Mouse (Mus musculus): Measurements from ENCODE around the gene Mroh2a. TPM values are rescaled to one million over a fixed set of nuclear protein-coding genes. Genes with fewer than 3 reads are reported as not detected.

Gene Mroh2a
- polyA plus RNA-seq, 1 experiment from 2014 or later, result 1.0 TPM

DNA sequence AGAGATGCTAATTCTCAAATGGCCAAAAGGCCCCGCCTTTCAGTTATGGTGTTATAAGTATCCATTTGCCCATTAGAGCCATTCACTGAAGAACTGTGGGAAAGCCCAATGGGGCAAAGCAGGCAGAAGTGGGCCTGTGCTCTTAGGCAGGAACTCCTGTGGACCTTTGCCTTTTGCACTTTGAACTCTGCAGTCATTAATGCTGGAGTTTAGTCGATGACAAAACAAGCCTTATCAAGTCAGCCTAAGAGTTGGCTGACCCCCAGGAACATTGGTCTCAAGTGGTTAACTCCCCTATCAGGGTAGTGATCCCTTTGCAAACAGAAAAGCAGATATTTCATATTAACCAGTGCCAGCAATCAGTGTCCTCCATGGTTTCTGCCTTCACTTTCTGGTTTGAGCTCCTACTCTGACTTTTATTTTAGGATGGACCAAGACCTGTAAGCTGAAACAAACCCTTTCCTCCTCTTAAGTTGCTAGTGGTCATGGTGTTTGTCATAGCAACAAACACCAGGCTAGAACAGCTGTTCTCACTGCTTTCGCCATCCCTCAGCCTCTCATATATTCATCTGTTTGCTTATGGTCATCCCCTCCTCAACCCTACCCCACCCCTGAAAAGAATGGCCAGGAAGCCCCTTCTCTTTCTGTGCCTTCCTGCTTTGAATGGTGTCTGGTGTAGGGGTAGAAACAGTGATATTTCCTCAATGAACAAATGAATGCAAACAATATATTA, 61.4 kb downstream of the Mroh2a start:
- H3K9ac ChIP-seq (ENCODE audit: low read length), result no peak overlapping the region
- 0 out of 2 replicates have a peak, but pooled peaks have one; percentile 1 for ATAC-seq (ENCODE audit: low read depth)
- no peak overlapping the region for H3K4me3 ChIP-seq (ENCODE audit: low read length)
- H3K9me3 ChIP-seq (ENCODE audit: control insufficient read depth, low read length), result peaks cover 52% of the 10 kb centered on the region
- no peaks in the 10 kb centered on the region for H3K4me1 ChIP-seq (replicated peaks; ENCODE audit: control insufficient read depth, insufficient read depth, low read length)
- no peaks in the 10 kb centered on the region for H3K27me3 ChIP-seq (ENCODE audit: control insufficient read depth, insufficient read depth, low read depth, low read length)
- H3K27ac ChIP-seq (ENCODE audit: low read length), result no peak overlapping the region
- H3K4me2 ChIP-seq (ENCODE audit: low read depth, low read length), result no peak overlapping the region
- no peaks in the 10 kb centered on the region for H3K36me3 ChIP-seq (ENCODE audit: control insufficient read depth, insufficient read depth, low read length)
- WGBS, result 34% methylated on average over 3 of the region's 3 CpGs

DNA sequence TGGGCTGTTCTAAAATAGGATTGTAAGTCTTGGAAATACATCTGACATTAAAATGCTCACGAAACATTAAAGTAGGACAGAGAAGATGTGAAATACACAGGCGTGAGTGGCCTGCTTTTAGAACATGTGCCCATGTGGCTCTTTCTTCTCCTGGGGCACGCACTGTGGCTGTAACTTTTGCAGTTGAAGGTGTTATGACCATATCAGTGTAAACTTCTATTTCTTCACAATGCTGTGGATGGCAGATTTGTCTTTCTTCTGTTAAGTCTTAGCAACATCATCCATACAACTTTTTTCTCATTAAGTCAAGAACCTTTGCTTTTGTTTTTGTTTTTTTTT, 62.0 kb downstream of the Mroh2a start:
- no peaks in the 10 kb centered on the region for H3K36me3 ChIP-seq (ENCODE audit: control insufficient read depth, insufficient read depth, low read length)
- no peak overlapping the region for H3K9ac ChIP-seq (ENCODE audit: low read length)
- no peak for ATAC-seq (ENCODE audit: low read depth)
- H3K4me2 ChIP-seq (ENCODE audit: low read depth, low read length), result no peak overlapping the region
- H3K27me3 ChIP-seq (ENCODE audit: control insufficient read depth, insufficient read depth, low read depth, low read length), result no peaks in the 10 kb centered on the region
- H3K4me1 ChIP-seq (replicated peaks; ENCODE audit: control insufficient read depth, insufficient read depth, low read length), result no peaks in the 10 kb centered on the region
- H3K9me3 ChIP-seq (ENCODE audit: control insufficient read depth, low read length), result peaks cover 46% of the 10 kb centered on the region
- no peak overlapping the region for H3K4me3 ChIP-seq (ENCODE audit: low read length)
- H3K27ac ChIP-seq (ENCODE audit: low read length), result no peak overlapping the region
- 61% methylated on average over 3 of the region's 3 CpGs for WGBS

DNA sequence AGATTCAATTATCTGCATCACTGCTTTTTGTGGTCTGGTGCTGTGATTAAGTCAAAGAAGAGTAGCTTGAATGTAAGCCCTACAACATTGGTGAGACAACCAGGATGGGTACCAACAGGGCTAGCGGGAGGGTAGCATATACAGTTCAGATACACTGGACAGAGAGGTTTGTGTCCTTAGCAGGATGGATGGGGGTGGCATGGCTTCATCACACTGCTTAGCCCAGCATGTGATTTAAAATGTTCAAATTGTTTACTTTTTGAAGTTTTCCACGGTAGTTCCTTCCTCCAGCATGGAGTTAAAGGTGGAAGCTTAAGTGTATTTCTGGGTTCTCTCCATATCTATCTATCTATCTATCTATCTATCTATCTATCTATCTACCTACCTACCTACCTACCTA, 62.4 kb downstream of the Mroh2a start:
- H3K4me3 ChIP-seq (ENCODE audit: low read length), result no peak overlapping the region
- no peak overlapping the region for H3K27ac ChIP-seq (ENCODE audit: low read length)
- no peak overlapping the region for H3K9ac ChIP-seq (ENCODE audit: low read length)
- H3K4me1 ChIP-seq (replicated peaks; ENCODE audit: control insufficient read depth, insufficient read depth, low read length), result no peaks in the 10 kb centered on the region
- no peaks in the 10 kb centered on the region for H3K27me3 ChIP-seq (ENCODE audit: control insufficient read depth, insufficient read depth, low read depth, low read length)
- H3K4me2 ChIP-seq (ENCODE audit: low read depth, low read length), result no peak overlapping the region
- no peaks in the 10 kb centered on the region for H3K36me3 ChIP-seq (ENCODE audit: control insufficient read depth, insufficient read depth, low read length)
- WGBS, result 43% methylated on average over 2 of the region's 2 CpGs
- ATAC-seq (ENCODE audit: low read depth), result no peak
- peaks cover 44% of the 10 kb centered on the region for H3K9me3 ChIP-seq (ENCODE audit: control insufficient read depth, low read length)

DNA sequence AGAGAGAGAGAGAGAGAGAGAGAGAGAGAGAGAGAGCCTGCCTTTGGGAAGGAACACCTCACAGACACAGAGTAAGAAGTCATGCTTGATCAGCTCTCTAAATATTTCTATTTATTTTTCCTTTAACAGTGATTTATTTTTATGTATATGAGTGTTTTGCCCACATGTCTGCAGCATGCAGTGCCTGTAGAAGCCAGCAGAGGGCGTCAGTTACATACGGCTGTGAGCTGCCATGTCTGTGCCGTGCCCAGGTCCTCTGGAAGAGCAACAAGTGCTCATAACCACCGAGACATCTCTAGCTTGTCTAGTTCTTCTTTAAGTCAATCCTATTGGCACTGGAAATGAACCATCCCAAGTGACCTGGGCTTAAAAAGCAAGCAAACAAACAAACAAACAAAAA, 63.1 kb downstream of the Mroh2a start:
- Histone ChIP-seq H3K4me3 (ENCODE audit: low read length) (no peak overlapping the region), H3K4me2 (ENCODE audit: low read depth, low read length) (no peak overlapping the region), H3K27me3 (ENCODE audit: control insufficient read depth, insufficient read depth, low read depth, low read length) (no peaks in the 10 kb centered on the region), H3K27ac (ENCODE audit: low read length) (no peak overlapping the region), H3K9me3 (ENCODE audit: control insufficient read depth, low read length) (peaks cover 40% of the 10 kb centered on the region), H3K4me1 (replicated peaks; ENCODE audit: control insufficient read depth, insufficient read depth, low read length) (no peaks in the 10 kb centered on the region), H3K36me3 (ENCODE audit: control insufficient read depth, insufficient read depth, low read length) (no peaks in the 10 kb centered on the region), H3K9ac (ENCODE audit: low read length) (no peak overlapping the region)
- ATAC-seq (ENCODE audit: low read depth), result no peak
- 36% methylated on average over 4 of the region's 4 CpGs for WGBS

DNA sequence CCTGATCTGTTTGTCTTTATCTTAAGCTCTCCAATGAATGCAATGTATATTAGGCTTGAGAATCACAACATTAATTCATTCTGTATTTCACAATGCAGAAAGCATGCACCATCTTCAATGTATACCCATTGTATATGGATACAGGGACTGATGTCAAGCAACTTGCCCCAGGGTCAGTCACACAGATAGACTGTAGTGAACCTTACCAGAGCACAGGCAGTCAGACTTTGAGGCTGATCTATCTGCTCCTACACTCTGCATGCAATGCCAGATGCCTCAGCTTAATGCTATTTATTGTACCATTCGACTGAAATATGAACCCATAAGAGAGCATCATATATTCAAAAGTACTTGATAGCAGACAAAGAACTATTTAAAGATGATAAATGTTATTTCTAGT, 63.7 kb downstream of the Mroh2a start:
- Histone ChIP-seq H3K9me3 (ENCODE audit: control insufficient read depth, low read length) (peaks cover 38% of the 10 kb centered on the region), H3K36me3 (ENCODE audit: control insufficient read depth, insufficient read depth, low read length) (no peaks in the 10 kb centered on the region), H3K9ac (ENCODE audit: low read length) (no peak overlapping the region), H3K27ac (ENCODE audit: low read length) (no peak overlapping the region), H3K4me2 (ENCODE audit: low read depth, low read length) (no peak overlapping the region), H3K4me1 (replicated peaks; ENCODE audit: control insufficient read depth, insufficient read depth, low read length) (no peaks in the 10 kb centered on the region), H3K4me3 (ENCODE audit: low read length) (no peak overlapping the region), H3K27me3 (ENCODE audit: control insufficient read depth, insufficient read depth, low read depth, low read length) (no peaks in the 10 kb centered on the region)
- ATAC-seq (ENCODE audit: low read depth), result no peak
- WGBS, result 65% methylated on average over 1 of the region's 1 CpGs

DNA sequence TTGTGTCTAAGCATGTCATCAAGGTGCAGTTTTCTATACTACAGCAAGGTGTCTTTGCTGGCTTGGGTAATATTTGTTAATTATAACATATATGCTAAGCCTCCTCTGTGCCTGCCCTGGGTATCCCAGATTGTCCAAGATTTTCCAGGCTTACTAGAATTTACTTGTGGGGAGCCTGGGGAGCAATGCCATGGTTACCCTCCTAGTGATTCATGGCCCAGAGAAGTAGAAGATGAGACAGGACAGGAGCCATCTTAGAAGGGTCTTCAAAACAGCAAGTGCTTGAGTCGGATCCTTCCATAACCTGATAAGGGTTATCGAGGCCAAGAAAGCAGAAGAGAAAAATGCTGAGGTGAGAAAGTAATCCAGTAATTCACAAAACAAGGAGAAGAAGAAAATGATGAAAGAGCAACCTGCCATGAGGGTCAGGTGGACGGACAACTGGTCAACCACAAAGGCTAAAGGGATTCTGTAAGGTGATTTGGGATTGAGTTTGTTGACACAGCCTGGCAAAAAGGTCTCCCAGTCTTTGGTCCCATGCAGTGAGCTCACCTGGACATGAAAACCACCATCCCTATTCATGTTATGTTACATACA, 64.7 kb downstream of the Mroh2a start:
- Histone ChIP-seq H3K4me1 (replicated peaks; ENCODE audit: control insufficient read depth, insufficient read depth, low read length) (no peaks in the 10 kb centered on the region), H3K9me3 (ENCODE audit: control insufficient read depth, low read length) (peaks cover 40% of the 10 kb centered on the region), H3K27me3 (ENCODE audit: control insufficient read depth, insufficient read depth, low read depth, low read length) (no peaks in the 10 kb centered on the region), H3K4me2 (ENCODE audit: low read depth, low read length) (no peak overlapping the region), H3K9ac (ENCODE audit: low read length) (no peak overlapping the region), H3K36me3 (ENCODE audit: control insufficient read depth, insufficient read depth, low read length) (no peaks in the 10 kb centered on the region), H3K27ac (ENCODE audit: low read length) (no peak overlapping the region), H3K4me3 (ENCODE audit: low read length) (no peak overlapping the region)
- WGBS, result 56% methylated on average over 3 of the region's 3 CpGs
- no peak for ATAC-seq (ENCODE audit: low read depth)

DNA sequence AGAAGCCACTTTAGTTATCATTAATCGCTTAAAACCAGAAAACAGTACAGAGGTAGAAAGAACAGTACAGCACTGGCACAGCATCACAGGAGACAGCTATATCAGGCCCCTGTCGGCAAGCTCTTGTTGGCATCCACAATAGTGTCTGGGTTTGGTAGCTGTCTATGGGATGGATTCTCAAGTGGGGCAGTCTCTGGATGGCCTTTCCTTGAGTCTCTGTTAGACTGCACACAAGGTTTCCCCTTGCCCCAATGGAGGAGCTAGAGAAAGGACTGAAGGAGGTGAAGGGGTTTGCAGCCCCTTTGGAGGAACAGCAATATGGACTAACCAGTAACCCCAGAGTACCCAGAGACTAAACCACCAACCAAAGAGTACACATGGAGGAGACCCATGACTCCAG, 65.3 kb downstream of the Mroh2a start:
- Histone ChIP-seq H3K27ac (ENCODE audit: low read length) (no peak overlapping the region), H3K4me3 (ENCODE audit: low read length) (no peak overlapping the region), H3K4me2 (ENCODE audit: low read depth, low read length) (no peak overlapping the region), H3K9me3 (ENCODE audit: control insufficient read depth, low read length) (peaks cover 36% of the 10 kb centered on the region), H3K9ac (ENCODE audit: low read length) (no peak overlapping the region), H3K27me3 (ENCODE audit: control insufficient read depth, insufficient read depth, low read depth, low read length) (no peaks in the 10 kb centered on the region), H3K36me3 (ENCODE audit: control insufficient read depth, insufficient read depth, low read length) (no peaks in the 10 kb centered on the region), H3K4me1 (replicated peaks; ENCODE audit: control insufficient read depth, insufficient read depth, low read length) (no peaks in the 10 kb centered on the region)
- WGBS, result 53% methylated on average over 2 of the region's 2 CpGs
- no peak for ATAC-seq (ENCODE audit: low read depth)

DNA sequence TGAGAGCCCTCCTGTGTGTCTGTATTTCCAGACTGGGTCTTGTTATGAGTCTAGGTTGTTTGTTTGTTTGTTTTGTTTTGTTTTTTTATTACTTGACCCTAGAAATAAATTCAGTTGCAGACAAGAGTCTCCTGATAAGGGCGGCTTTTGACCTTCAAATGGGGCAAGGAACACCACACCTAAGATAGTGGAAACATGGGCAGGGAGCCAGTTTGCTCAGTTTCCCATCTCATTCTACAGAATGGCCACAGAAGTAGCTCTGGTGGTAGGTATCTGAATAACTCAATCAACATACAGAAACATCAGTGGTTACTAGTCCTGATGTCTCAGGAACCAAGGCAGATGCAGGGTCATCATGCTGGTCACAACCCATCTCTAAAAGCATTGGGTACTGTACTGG, 67.9 kb downstream of the Mroh2a start:
- Histone ChIP-seq H3K9ac (ENCODE audit: low read length) (no peak overlapping the region), H3K36me3 (ENCODE audit: control insufficient read depth, insufficient read depth, low read length) (no peaks in the 10 kb centered on the region), H3K4me1 (replicated peaks; ENCODE audit: control insufficient read depth, insufficient read depth, low read length) (no peaks in the 10 kb centered on the region), H3K4me2 (ENCODE audit: low read depth, low read length) (no peak overlapping the region), H3K9me3 (ENCODE audit: control insufficient read depth, low read length) (peaks cover 31% of the 10 kb centered on the region), H3K4me3 (ENCODE audit: low read length) (no peak overlapping the region), H3K27me3 (ENCODE audit: control insufficient read depth, insufficient read depth, low read depth, low read length) (no peaks in the 10 kb centered on the region), H3K27ac (ENCODE audit: low read length) (no peak overlapping the region)
- WGBS, result 19% methylated on average over 1 of the region's 1 CpGs
- ATAC-seq (ENCODE audit: low read depth), result no peak

DNA sequence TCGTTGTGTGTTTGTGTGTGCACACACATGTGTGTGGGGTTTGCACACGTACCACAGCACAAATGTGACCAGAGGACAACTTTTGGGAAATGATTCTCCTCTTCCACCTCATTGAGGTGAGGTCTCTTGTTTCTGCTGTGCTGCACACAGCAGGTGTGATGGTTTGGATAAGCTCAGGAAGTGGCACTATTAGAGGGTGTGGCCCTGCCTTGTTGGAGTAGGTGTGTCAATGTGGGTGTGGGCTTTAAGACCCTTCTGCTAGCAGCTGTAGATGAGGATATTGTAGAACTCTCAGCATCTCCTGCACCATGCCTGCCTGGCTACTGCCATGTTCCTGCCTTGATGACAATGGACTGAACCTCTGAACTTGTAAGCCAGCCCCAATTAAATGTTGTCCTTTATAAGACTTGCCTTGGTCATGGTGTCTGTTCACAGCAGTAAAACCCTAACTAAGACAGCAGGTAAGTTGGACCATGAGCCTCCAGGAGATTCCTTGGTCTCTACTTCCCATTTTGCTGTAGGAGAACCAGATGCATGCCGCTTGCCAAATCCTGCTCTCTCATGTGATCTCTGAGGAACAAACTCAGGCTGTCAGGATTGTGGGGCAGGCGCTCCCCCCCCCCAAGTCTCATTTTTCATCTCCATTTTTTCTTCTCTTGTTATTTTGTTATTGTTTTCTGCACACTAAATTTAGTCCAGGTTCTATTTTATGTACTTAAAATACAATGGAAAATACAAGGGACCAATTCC, 69.6 kb downstream of the Mroh2a start:
- Histone ChIP-seq H3K4me1 (replicated peaks; ENCODE audit: control insufficient read depth, insufficient read depth, low read length) (no peaks in the 10 kb centered on the region), H3K4me3 (ENCODE audit: low read length) (no peak overlapping the region), H3K9ac (ENCODE audit: low read length) (no peak overlapping the region), H3K9me3 (ENCODE audit: control insufficient read depth, low read length) (peaks cover 33% of the 10 kb centered on the region), H3K36me3 (ENCODE audit: control insufficient read depth, insufficient read depth, low read length) (no peaks in the 10 kb centered on the region), H3K27ac (ENCODE audit: low read length) (no peak overlapping the region), H3K4me2 (ENCODE audit: low read depth, low read length) (no peak overlapping the region), H3K27me3 (ENCODE audit: control insufficient read depth, insufficient read depth, low read depth, low read length) (no peaks in the 10 kb centered on the region)
- 0 out of 2 replicates have a peak, but pooled peaks have one; percentile 11 for ATAC-seq (ENCODE audit: low read depth)
- 70% methylated on average over 4 of the region's 4 CpGs for WGBS
